Mouse (Mus musculus): ENCODE data around the gene Cd59b.

- TF ChIP-seq CTCF (IDR thresholded peaks at IDR 0.05; ENCODE audit: extremely low read depth, insufficient read depth, insufficient read length, insufficient replicate concordance) (no peak), POLR2A (IDR thresholded peaks at IDR 0.05; ENCODE audit: low read depth, low read length) (no peak)
Measured at GRCm38 (mm10) chr2:104041632-104042031, 28.0 kb upstream of the Cd59b start.

Data from spleen, adult 2 months (tissue).